8 mouse cellular contexts compared by ENCODE assay signal in genomic region chr9:37544447-37545165, GRCm38 (mm10). TPM values are rescaled to one million over a fixed set of nuclear protein-coding genes. Genes with fewer than 3 reads are reported as not detected.
DNase-seq lines count a peak whose midpoint lies in the region; ATAC-seq and TF ChIP-seq lines count a peak whose summit lies in the region.

No protein-coding gene starts in this region.

- peak overlapping the region; percentile 25 for H3K4me3 ChIP-seq in forebrain, postnatal 0 days (ENCODE audit: low read depth, low read length)
- H3K4me3 ChIP-seq in hindbrain, embryonic 14.5 days (replicated peaks; ENCODE audit: low read length): peak overlapping the region; percentile 24
- peak overlapping the region; percentile 37 for H3K4me3 ChIP-seq in macrophage (ENCODE audit: inconsistent target)

- peaks cover 9% of the 10 kb centered on the region; the same call in 1 of the 2 replicates for H3K27me3 ChIP-seq in forebrain, postnatal 0 days (ENCODE audit: insufficient read depth, low read length)
- H3K27me3 ChIP-seq in hindbrain, embryonic 14.5 days (ENCODE audit: control insufficient read depth, insufficient read depth, low read length): peaks cover 64% of the 10 kb centered on the region

- no peaks in the 10 kb centered on the region for H3K9me3 ChIP-seq in forebrain, postnatal 0 days (ENCODE audit: low read length)
- H3K9me3 ChIP-seq in hindbrain, embryonic 14.5 days (ENCODE audit: control insufficient read depth, low read length): no peaks in the 10 kb centered on the region

- intact Hi-C loops in left cerebral cortex, postnatal 10 days (cut with DNase I): loop anchor here (2.0 to 5.0 kb wide), 2 partner anchors 82 to 132 kb away; no protein-coding TSS in a partner anchor

- TF ChIP-seq CTCF in forebrain, postnatal 0 days (IDR thresholded peaks at IDR 0.05; ENCODE audit: low read depth): peak; percentile 79

- H3K79me2 ChIP-seq in macrophage (ENCODE audit: inconsistent target): no peaks in the 10 kb centered on the region

- no peaks in the 10 kb centered on the region for H3K4me1 ChIP-seq in forebrain, postnatal 0 days (ENCODE audit: insufficient read depth)
- H3K4me1 ChIP-seq in hindbrain, embryonic 14.5 days (replicated peaks; ENCODE audit: control insufficient read depth, insufficient read depth, low read length): peaks cover 13% of the 10 kb centered on the region

- peak; percentile 70 for ATAC-seq in forebrain, postnatal 0 days
- ATAC-seq in hindbrain, embryonic 14.5 days (ENCODE audit: low FRiP score): peak; percentile 43; the same call in 1 of the 2 replicates

- peak overlapping the region; percentile 53 for H3K4me2 ChIP-seq in forebrain, postnatal 0 days (ENCODE audit: low read depth)
- H3K4me2 ChIP-seq in hindbrain, embryonic 14.5 days (replicated peaks): peak overlapping the region; percentile 54

- DNase-seq in R1 (ENCODE audit: low read depth, low spot score) (peak; percentile 97), MN1 (ENCODE audit: low spot score) (no peak)
- DNase-seq in cerebellum, adult 18-20 months: peak; percentile 62 to 78
- DNase-seq in forebrain, postnatal 0 days: peak; percentile 83
- DNase-seq in hindbrain, embryonic 14.5 days (ENCODE audit: low spot score): peak; percentile 78
- DNase-seq in left cerebral cortex, postnatal 10 days (ENCODE audit: extremely low spot score in 1 of 2, low spot score in 2 of 2): peak; percentile 58 to 82
- DNase-seq in right cerebral cortex, postnatal 10 days (ENCODE audit: low spot score in 2 of 2): peak; percentile 78 to 82

- no peaks in the 10 kb centered on the region for H3K36me3 ChIP-seq in forebrain, postnatal 0 days (ENCODE audit: insufficient read depth)
- H3K36me3 ChIP-seq in hindbrain, embryonic 14.5 days (replicated peaks; ENCODE audit: control insufficient read depth, insufficient read depth): no peaks in the 10 kb centered on the region
- no peaks in the 10 kb centered on the region for H3K36me3 ChIP-seq in macrophage (ENCODE audit: inconsistent target)

- WGBS in forebrain, postnatal 0 days: 3% methylated on average over 29 of the region's 29 CpGs
- WGBS in hindbrain, embryonic 14.5 days: 2% methylated on average over 29 of the region's 29 CpGs
- 8% methylated on average over 27 of the region's 29 CpGs for WGBS in macrophage (ENCODE audit: missing documents)

- H3K27ac ChIP-seq in forebrain, postnatal 0 days (ENCODE audit: low read depth, low read length): no peak overlapping the region
- no peak overlapping the region for H3K27ac ChIP-seq in hindbrain, embryonic 14.5 days
- H3K27ac ChIP-seq in macrophage: no peak overlapping the region

- H3K9ac ChIP-seq in forebrain, postnatal 0 days: peak overlapping the region; percentile 22; the same call in 1 of the 2 replicates
- peak overlapping the region; percentile 22; the same call in 1 of the 2 replicates for H3K9ac ChIP-seq in hindbrain, embryonic 14.5 days

RNA-seq across cellular contexts. Expression of gene Vsig2, which starts 5.6 kb away (rescaled TPM):
- 2.4 and 2.5 TPM in 2 replicates for total RNA-seq in forebrain, postnatal 0 days (2014; rRNA removed)
- 1.2 and 1.3 TPM in 2 replicates for polyA plus RNA-seq in forebrain, postnatal 0 days (2015; fragmentation: Nextera tagmentation; extraction: Ambion mirVana)
- polyA plus RNA-seq in hindbrain, embryonic 14.5 days (2014; fragmentation: Nextera tagmentation; extraction: Ambion mirVana): 0.42 and 1.1 TPM in 2 replicates
- total RNA-seq in left cerebral cortex, postnatal 10 days (2021): 1 to 10 TPM; 3.3 to 4.1 TPM
- not detected for total RNA-seq in macrophage (2018; cell fraction: chromatin; rRNA removed)
- not detected for total RNA-seq in macrophage (2018; cell fraction: cytosol; rRNA removed)
- 1 to 10 TPM in 2 of 26 experiments, not detected in 24; 1.5 to 2.5 TPM for total RNA-seq in macrophage (2018; cell fraction: nucleus; rRNA removed)
- not detected in 3 replicates for polyA plus RNA-seq in macrophage (2018)

RNA-seq across cellular contexts. Expression of gene Nrgn, which starts 8.1 kb away (rescaled TPM):
- 76.2 and 112 TPM in 2 replicates for total RNA-seq in forebrain, postnatal 0 days (2014; rRNA removed)
- 152 and 176 TPM in 2 replicates for polyA plus RNA-seq in forebrain, postnatal 0 days (2015; fragmentation: Nextera tagmentation; extraction: Ambion mirVana)
- 3.4 and 3.8 TPM in 2 replicates for polyA plus RNA-seq in hindbrain, embryonic 14.5 days (2014; fragmentation: Nextera tagmentation; extraction: Ambion mirVana)
- 1,000 to 10,000 TPM; 1,798 to 1,800 TPM for total RNA-seq in left cerebral cortex, postnatal 10 days (2021)
- under 1 TPM in 7 of 26 experiments, not detected in 19; 0.51 to 0.98 (median 0.80) TPM for total RNA-seq in macrophage (2018; cell fraction: chromatin; rRNA removed)
- total RNA-seq in macrophage (2018; cell fraction: cytosol; rRNA removed): 1 to 10 TPM in 1 of 26 experiments, under 1 TPM in 23, not detected in 2; 0.11 to 1.4 (median 0.43) TPM
- 1 to 10 TPM in 3 of 26 experiments, under 1 TPM in 10, not detected in 13; 0.36 to 1.1 (median 0.75) TPM for total RNA-seq in macrophage (2018; cell fraction: nucleus; rRNA removed)
- polyA plus RNA-seq in macrophage (2018): 0.50 to 1.4 TPM (median 0.82 TPM) in 3 replicates

RNA-seq across cellular contexts. Expression of gene Siae, which starts 10.9 kb away (rescaled TPM):
- total RNA-seq in forebrain, postnatal 0 days (2014; rRNA removed): 9.2 and 13.8 TPM in 2 replicates
- 8.9 and 13.7 TPM in 2 replicates for polyA plus RNA-seq in forebrain, postnatal 0 days (2015; fragmentation: Nextera tagmentation; extraction: Ambion mirVana)
- 14.2 and 14.3 TPM in 2 replicates for polyA plus RNA-seq in hindbrain, embryonic 14.5 days (2014; fragmentation: Nextera tagmentation; extraction: Ambion mirVana)
- 10 to 100 TPM; 13.6 to 16.3 TPM for total RNA-seq in left cerebral cortex, postnatal 10 days (2021)
- total RNA-seq in macrophage (2018; cell fraction: chromatin; rRNA removed): 10 to 100 TPM in 14 of 26 experiments, 1 to 10 TPM in 12; 1.7 to 33.6 (median 14.2) TPM
- 10 to 100 TPM; 14.9 to 36.1 (median 22.0) TPM for total RNA-seq in macrophage (2018; cell fraction: cytosol; rRNA removed)
- 10 to 100 TPM in 25 of 26 experiments, 1 to 10 TPM in 1; 4.6 to 59.8 (median 28.0) TPM for total RNA-seq in macrophage (2018; cell fraction: nucleus; rRNA removed)
- polyA plus RNA-seq in macrophage (2018): 17.3 to 25.0 TPM (median 19.8 TPM) in 3 replicates

RNA-seq across cellular contexts. Expression of gene Esam, which starts 16.7 kb away (rescaled TPM):
- total RNA-seq in forebrain, postnatal 0 days (2014; rRNA removed): 29.0 and 144 TPM in 2 replicates
- 36.3 and 37.3 TPM in 2 replicates for polyA plus RNA-seq in forebrain, postnatal 0 days (2015; fragmentation: Nextera tagmentation; extraction: Ambion mirVana)
- 48.3 and 49.3 TPM in 2 replicates for polyA plus RNA-seq in hindbrain, embryonic 14.5 days (2014; fragmentation: Nextera tagmentation; extraction: Ambion mirVana)
- 10 to 100 TPM; 29.5 to 29.6 TPM for total RNA-seq in left cerebral cortex, postnatal 10 days (2021)
- total RNA-seq in macrophage (2018; cell fraction: chromatin; rRNA removed): 1 to 10 TPM in 3 of 26 experiments, under 1 TPM in 1, not detected in 22; 0.52 to 3.1 (median 1.4) TPM
- under 1 TPM in 16 of 26 experiments, not detected in 10; 0.05 to 0.22 (median 0.09) TPM for total RNA-seq in macrophage (2018; cell fraction: cytosol; rRNA removed)
- total RNA-seq in macrophage (2018; cell fraction: nucleus; rRNA removed): 1 to 10 TPM in 3 of 26 experiments, under 1 TPM in 6, not detected in 17; 0.33 to 1.8 (median 0.74) TPM
- 0.17 to 0.22 TPM in 2 of 3 replicates, not detected in the other for polyA plus RNA-seq in macrophage (2018)

RNA-seq across cellular contexts. Expression of gene Msantd2, which starts 55.5 kb away (rescaled TPM):
- total RNA-seq in forebrain, postnatal 0 days (2014; rRNA removed): 43.3 and 122 TPM in 2 replicates
- 15.3 and 19.5 TPM in 2 replicates for polyA plus RNA-seq in forebrain, postnatal 0 days (2015; fragmentation: Nextera tagmentation; extraction: Ambion mirVana)
- 29.9 and 36.6 TPM in 2 replicates for polyA plus RNA-seq in hindbrain, embryonic 14.5 days (2014; fragmentation: Nextera tagmentation; extraction: Ambion mirVana)
- 10 to 100 TPM; 21.8 to 24.6 TPM for total RNA-seq in left cerebral cortex, postnatal 10 days (2021)
- 100 to 1,000 TPM in 18 of 26 experiments, 10 to 100 TPM in 8; 80.7 to 177 (median 110) TPM for total RNA-seq in macrophage (2018; cell fraction: chromatin; rRNA removed)
- 10 to 100 TPM in 3 of 26 experiments, 1 to 10 TPM in 23; 3.9 to 11.3 (median 7.0) TPM for total RNA-seq in macrophage (2018; cell fraction: cytosol; rRNA removed)
- total RNA-seq in macrophage (2018; cell fraction: nucleus; rRNA removed): 100 to 1,000 TPM in 1 of 26 experiments, 10 to 100 TPM in 25; 42.7 to 147 (median 66.3) TPM
- 6.0 to 10.2 TPM (median 7.9 TPM) in 3 replicates for polyA plus RNA-seq in macrophage (2018)

Comparison
In these comparisons a context has a peak if more than half of its experiments do, and no peak if none do; other contexts are left out.
1. RNA of gene Nrgn, which starts 8.1 kb away (polyA plus RNA-seq): 152 to 176 TPM in forebrain, postnatal 0 days; 3.4 to 3.8 TPM in hindbrain, embryonic 14.5 days and 0.50 to 1.4 TPM in macrophage; every median in the first group is over 10 times any median in the second.
2. Peak in every context shown above with its lines, with median percentiles within 50 percentile points of each other: H3K4me3 ChIP-seq.